Mouse (Mus musculus) urinary bladder, postnatal 25 days (tissue): ENCODE data around the gene Cttnbp2.
"Not testable (repeated sequence)": the region's sequence is repeated elsewhere in the genome, so short reads cannot be mapped to it uniquely, and the experiment has no call there.

ENCODE experiments used
- DNase-seq: peaks from one replicate; pipeline ENCODE4 v3.0.0; 2022; ENCODE audit warnings: low spot score

The Cttnbp2 gene

GRCm38 (mm10) chr6:18415961-18416360 is 98.7 kb downstream of the Cttnbp2 start:
- DNase-seq: no peak

- no peak for DNase-seq
These were observed 103.0 kb downstream of the Cttnbp2 start for GRCm38 (mm10) chr6:18411505-18412225.

GRCm38 (mm10) chr6:18408445-18408844 is 106.2 kb downstream of the Cttnbp2 start:
- no peak for DNase-seq

- DNase-seq: no peak
These were observed 113.5 kb downstream of the Cttnbp2 start for GRCm38 (mm10) chr6:18401066-18401674.

GRCm38 (mm10) chr6:18381380-18381779 is 133.3 kb downstream of the Cttnbp2 start:
- DNase-seq: no peak

GRCm38 (mm10) chr6:18380300-18381202 is 134.1 kb downstream of the Cttnbp2 start:
- DNase-seq: no peak

GRCm38 (mm10) chr6:18377755-18378154 is 136.9 kb downstream of the Cttnbp2 start:
- DNase-seq: not testable (repeated sequence)

GRCm38 (mm10) chr6:18374744-18375143 is 139.9 kb downstream of the Cttnbp2 start:
- DNase-seq: no peak

GRCm38 (mm10) chr6:18373652-18374051 is 141.0 kb downstream of the Cttnbp2 start:
- DNase-seq: no peak

- DNase-seq: peak; percentile 51
These were observed 142.0 kb downstream of the Cttnbp2 start for GRCm38 (mm10) chr6:18372447-18373228.

- DNase-seq: no peak
These were observed 144.9 kb downstream of the Cttnbp2 start for GRCm38 (mm10) chr6:18369723-18370122.

GRCm38 (mm10) chr6:18369054-18369453 is 145.6 kb downstream of the Cttnbp2 start:
- DNase-seq: no peak

- no peak for DNase-seq
These were observed 152.4 kb downstream of the Cttnbp2 start for GRCm38 (mm10) chr6:18362232-18362631.

GRCm38 (mm10) chr6:18360955-18361354 is 153.7 kb downstream of the Cttnbp2 start:
- no peak for DNase-seq

- DNase-seq: no peak
These were observed 154.5 kb downstream of the Cttnbp2 start for GRCm38 (mm10) chr6:18360154-18360553.

- DNase-seq: no peak
These were observed 165.3 kb downstream of the Cttnbp2 start for GRCm38 (mm10) chr6:18349153-18349858.

GRCm38 (mm10) chr6:18344272-18344671 is 170.4 kb downstream of the Cttnbp2 start:
- no peak for DNase-seq

GRCm38 (mm10) chr6:18338307-18338706 is 176.3 kb downstream of the Cttnbp2 start:
- DNase-seq: no peak

GRCm38 (mm10) chr6:18335393-18335792 is 179.2 kb downstream of the Cttnbp2 start:
- DNase-seq: no peak

- no peak for DNase-seq
These were observed 191.7 kb downstream of the Cttnbp2 start for GRCm38 (mm10) chr6:18322950-18323349.
